Mouse (Mus musculus) heart, embryonic 14.5 days (tissue): ENCODE measurements at regions not wholly inside any gene's neighbourhood (a gene's known extent, or its start where the extent isn't known, plus 50 kb on each side); places are given as distances from the start of the nearest gene placed in this dataset.
"Not testable (repeated sequence)": the region's sequence is repeated elsewhere in the genome, so short reads cannot be mapped to it uniquely, and the experiment has no call there.

ENCODE experiments used
- ATAC-seq: fragments of 200-750 bp; cut with Nextera tagmentation; 2 replicates; pipeline ENCODE4 v1.8.0; 2017; ENCODE audit warnings: low read depth, moderate TSS enrichment; ENCODE audit not compliant: insufficient number of reproducible peaks, insufficient read depth, low FRiP score
- H3K27ac ChIP-seq, 2 experiments: fragments of 200-500 bp in 1 of 2; fragments of 300-500 bp in 1 of 2; sonication (generic) in 1 of 2; replicated peaks in 1 of 2; 2 replicates each; pipeline ENCODE4 v1.5.1; 2012 to 2014; ENCODE audit warnings: low read depth in 2 of 2, low read length in 2 of 2, control low read depth in 1 of 2, mild to moderate bottlenecking in 1 of 2, mixed read lengths in 1 of 2; ENCODE audit not compliant: control insufficient read depth in 1 of 2, insufficient read depth in 1 of 2
- H3K27me3 ChIP-seq: fragments of 300-500 bp; sonication (generic); 2 replicates; pipeline ENCODE4 v1.6.1; 2014; ENCODE audit warnings: mild to moderate bottlenecking, low read length, control low read depth; ENCODE audit not compliant: control insufficient read depth, insufficient read depth
- H3K36me3 ChIP-seq: fragments of 300-500 bp; sonication (generic); 2 replicates; pipeline ENCODE4 v1.6.1; 2014; ENCODE audit warnings: mild to moderate bottlenecking, control low read depth, low read length, mixed read lengths; ENCODE audit not compliant: control insufficient read depth, insufficient read depth
- H3K4me1 ChIP-seq, 2 experiments: fragments of 200-500 bp in 1 of 2; fragments of 300-500 bp in 1 of 2; sonication (generic) in 1 of 2; 2 replicates each; pipeline ENCODE4 v1.6.1; 2012 to 2014; ENCODE audit warnings: low read length in 2 of 2, control low read depth in 1 of 2, mixed read lengths in 1 of 2; ENCODE audit not compliant: control insufficient read depth in 2 of 2, insufficient read depth in 2 of 2
- H3K4me2 ChIP-seq: fragments of 300-500 bp; sonication (generic); 2 replicates; pipeline ENCODE4 v1.6.1; 2014; ENCODE audit warnings: mild to moderate bottlenecking, low read length
- H3K4me3 ChIP-seq, 2 experiments: fragments of 200-500 bp in 1 of 2; fragments of 300-500 bp in 1 of 2; sonication (generic) in 1 of 2; 2 replicates each; pipeline ENCODE4 v1.5.1; 2012 to 2014; ENCODE audit warnings: low read length in 2 of 2, mild to moderate bottlenecking in 2 of 2, control low read depth in 1 of 2, low read depth in 1 of 2, moderate library complexity in 1 of 2; ENCODE audit not compliant: control insufficient read depth in 1 of 2, insufficient read depth in 1 of 2
- H3K9ac ChIP-seq: fragments of 300-500 bp; sonication (generic); 2 replicates; pipeline ENCODE4 v1.6.1; 2014; ENCODE audit warnings: mild to moderate bottlenecking, low read length
- H3K9me3 ChIP-seq: fragments of 300-500 bp; sonication (generic); 2 replicates; pipeline ENCODE4 v1.6.1; 2016; ENCODE audit warnings: low read length, control low read depth; ENCODE audit not compliant: control insufficient read depth
- WGBS: fragments of 180-500 bp; shearing (Covaris S2); extraction: QIAGEN DNeasy Blood & Tissue Kit; methylation state at CpG from one replicate; pipeline ENCODE4 v1.1.7; 2014; 5-methylcytosine and 5-hydroxymethylcytosine counted together

DNA sequence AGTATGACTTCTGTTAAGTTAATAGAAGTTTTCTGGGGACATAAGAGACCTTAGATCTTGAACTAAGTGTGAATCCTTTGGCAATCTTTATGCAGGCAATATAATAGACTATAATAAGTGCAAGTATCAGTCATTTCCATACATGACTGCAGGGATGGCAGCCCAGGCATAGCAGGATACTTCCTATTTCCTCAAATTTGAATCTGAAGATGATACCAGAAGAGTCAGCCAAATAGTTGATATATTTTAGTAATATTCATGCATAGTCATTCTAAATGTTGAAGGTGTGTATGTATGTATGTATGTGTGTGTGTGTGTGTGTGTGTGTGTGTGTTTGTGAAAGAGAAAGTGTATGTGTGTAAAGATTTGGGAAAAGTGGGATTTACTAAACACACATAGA is 64.3 kb downstream of the Prl2c2 start:
- H3K4me1 ChIP-seq, H3K36me3 ChIP-seq, H3K4me3 ChIP-seq, ATAC-seq, H3K27me3 ChIP-seq, H3K4me2 ChIP-seq, H3K9ac ChIP-seq, H3K27ac ChIP-seq: not testable (repeated sequence)
- H3K9me3 ChIP-seq = peaks cover 19% of the 10 kb centered on the region

DNA sequence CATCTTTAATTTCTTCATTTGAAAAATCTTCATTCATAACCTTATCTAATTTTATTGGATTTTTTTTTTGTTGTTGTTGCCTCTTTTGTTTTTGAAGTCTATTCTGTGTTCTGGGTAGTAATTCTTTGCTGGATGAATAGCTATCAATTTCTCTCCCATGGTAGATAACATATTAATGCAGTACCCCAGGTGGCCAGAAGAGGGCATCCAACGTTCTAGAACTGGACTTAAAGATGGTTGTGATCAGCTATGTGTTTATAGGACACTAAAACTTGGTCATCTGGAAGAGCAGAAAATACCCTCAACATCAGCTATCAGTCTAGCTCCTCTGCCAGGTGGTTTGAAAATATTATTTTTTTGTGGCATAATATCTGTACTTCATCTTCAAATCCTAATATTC is 70.1 kb downstream of the Prl2c2 start:
- H3K9me3 ChIP-seq = peaks cover 43% of the 10 kb centered on the region
- not testable (repeated sequence) for ATAC-seq, H3K4me1 ChIP-seq, H3K27me3 ChIP-seq, H3K4me3 ChIP-seq, H3K36me3 ChIP-seq, H3K4me2 ChIP-seq, H3K9ac ChIP-seq, H3K27ac ChIP-seq
- WGBS = 4% methylated on average over 1 of the region's 1 CpGs

DNA sequence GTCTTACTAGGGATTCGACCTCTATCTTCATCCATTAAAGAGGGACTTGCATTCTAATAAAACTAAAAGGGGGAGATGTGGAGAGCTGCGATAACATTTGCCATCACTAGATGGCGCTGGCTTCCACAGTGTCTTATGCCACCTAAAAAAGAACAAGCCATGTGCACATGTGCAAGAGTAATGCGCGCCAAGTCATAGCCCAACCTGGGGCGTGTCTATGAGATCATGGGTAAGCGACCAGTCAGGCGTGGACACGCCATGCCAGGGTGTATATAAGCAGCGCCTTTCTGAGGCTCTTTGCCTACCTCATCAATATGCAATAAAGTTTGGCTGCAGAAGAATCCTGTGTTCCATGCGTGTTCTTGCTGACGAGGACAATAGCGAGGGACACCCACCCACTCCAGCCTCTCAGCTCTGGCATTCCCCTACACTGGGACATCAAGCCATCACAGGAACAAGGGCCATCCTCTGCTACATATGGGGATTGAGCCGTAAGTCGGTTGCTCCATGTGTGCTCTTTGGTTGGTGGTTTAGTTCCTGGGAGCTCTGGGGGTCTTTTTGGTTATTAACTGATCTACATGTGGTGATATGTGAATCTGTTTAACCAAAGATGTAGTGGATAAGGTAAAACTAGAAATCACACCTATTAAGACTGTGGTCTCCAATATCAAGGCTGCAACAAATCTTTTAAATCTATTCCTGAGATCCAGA is 73.1 kb downstream of the Prl2c2 start:
- not testable (repeated sequence) for H3K9ac ChIP-seq, H3K4me2 ChIP-seq, H3K27ac ChIP-seq, H3K4me3 ChIP-seq, H3K36me3 ChIP-seq, ATAC-seq, H3K4me1 ChIP-seq, H3K27me3 ChIP-seq
- peaks cover 55% of the 10 kb centered on the region for H3K9me3 ChIP-seq
- WGBS = 78% methylated on average over 15 of the region's 15 CpGs

DNA sequence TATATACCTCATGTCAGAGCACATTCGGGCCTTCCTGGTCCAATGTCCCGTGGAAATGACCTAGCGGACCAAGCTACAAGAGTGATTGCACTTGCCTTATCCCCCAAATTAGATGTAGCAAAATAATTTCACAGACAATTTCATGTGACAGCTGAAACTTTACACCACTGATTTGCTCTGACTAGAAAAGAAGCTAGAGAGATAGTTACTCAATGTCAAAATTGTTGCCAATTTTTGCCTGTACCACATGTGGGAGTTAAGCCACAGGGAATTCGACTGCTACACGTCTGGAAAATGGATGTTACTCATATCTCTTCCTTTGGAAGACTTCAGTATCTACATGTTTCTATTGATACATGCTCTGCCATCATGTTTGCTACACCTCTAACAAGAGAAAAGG is 74.6 kb downstream of the Prl2c2 start:
- Histone ChIP-seq H3K36me3 (no peaks in the 10 kb centered on the region), H3K4me1 (no peaks in the 10 kb centered on the region), H3K27me3 (no peaks in the 10 kb centered on the region), H3K9me3 (peaks cover 70% of the 10 kb centered on the region), H3K4me2 (no peak overlapping the region), H3K9ac (no peak overlapping the region), H3K4me3 (no peak overlapping the region), H3K27ac (no peak overlapping the region)
- WGBS = 71% methylated on average over 5 of the region's 5 CpGs
- no peak for ATAC-seq

DNA sequence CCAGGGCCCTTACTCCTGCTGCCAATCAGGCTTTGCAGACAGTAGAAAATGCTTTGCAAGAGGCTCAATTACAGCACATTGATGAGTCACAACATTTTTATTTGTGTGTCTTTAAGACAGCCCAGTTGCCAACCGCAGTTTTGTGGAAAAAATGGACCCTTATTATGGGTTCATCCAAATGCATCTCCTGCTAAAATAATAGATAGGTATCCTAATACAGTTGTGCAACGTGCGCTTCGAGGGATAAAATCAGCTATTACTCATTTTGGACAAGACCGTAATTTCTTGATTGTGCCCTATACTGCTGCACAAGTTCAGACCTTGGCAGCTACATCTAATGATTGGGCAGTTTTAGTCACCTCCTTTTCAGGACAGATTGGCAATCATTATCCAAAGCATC is 75.4 kb downstream of the Prl2c2 start:
- Histone ChIP-seq H3K4me2 (no peak overlapping the region), H3K4me1 (no peaks in the 10 kb centered on the region), H3K36me3 (no peaks in the 10 kb centered on the region), H3K4me3 (no peak overlapping the region), H3K27me3 (no peaks in the 10 kb centered on the region), H3K9ac (no peak overlapping the region), H3K9me3 (peaks cover 69% of the 10 kb centered on the region), H3K27ac (no peak overlapping the region)
- WGBS = 86% methylated on average over 5 of the region's 5 CpGs
- ATAC-seq = no peak

DNA sequence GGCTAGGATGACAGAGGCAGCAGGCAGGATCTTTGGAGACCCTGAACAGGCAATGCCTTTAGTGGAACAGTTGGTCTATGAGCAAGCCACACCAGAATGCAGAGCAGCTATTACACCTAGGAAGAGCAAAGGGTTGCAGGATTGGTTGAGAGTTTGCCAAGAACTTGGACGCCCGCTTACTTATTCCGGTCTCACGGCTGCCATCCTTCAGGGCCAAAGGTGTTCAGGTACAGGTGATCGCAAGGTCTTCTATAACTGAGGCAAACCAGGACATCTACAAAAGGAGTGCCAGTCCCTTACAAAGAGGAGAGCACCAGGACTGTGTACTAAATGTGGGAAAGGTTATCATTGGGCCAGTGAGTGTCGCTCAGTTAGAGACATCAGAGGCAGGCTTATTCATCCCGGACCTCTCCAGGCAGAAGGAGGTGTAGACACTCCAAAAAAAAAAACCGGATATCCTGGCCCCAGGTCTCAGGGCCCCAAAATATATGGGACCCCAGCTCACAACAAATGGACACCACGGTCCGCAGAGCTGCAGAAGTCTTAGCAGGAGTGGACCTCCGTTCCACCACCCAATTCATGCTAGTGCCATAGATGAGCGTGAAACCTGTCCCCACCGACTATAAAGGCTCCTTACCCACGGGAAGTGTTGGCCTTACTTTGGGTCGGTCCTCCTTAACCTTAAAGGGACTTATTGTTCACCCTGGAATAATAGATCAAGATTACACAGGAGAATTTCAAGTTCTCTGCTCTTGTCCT is 77.4 kb downstream of the Prl2c2 start:
- H3K27me3 ChIP-seq = no peaks in the 10 kb centered on the region
- no peak overlapping the region for H3K9ac ChIP-seq
- no peak overlapping the region for H3K4me3 ChIP-seq
- H3K27ac ChIP-seq = no peak overlapping the region
- ATAC-seq = no peak
- WGBS = 81% methylated on average over 15 of the region's 15 CpGs
- H3K4me1 ChIP-seq = no peaks in the 10 kb centered on the region
- H3K36me3 ChIP-seq = no peaks in the 10 kb centered on the region
- H3K4me2 ChIP-seq = no peak overlapping the region
- H3K9me3 ChIP-seq = peaks cover 77% of the 10 kb centered on the region

DNA sequence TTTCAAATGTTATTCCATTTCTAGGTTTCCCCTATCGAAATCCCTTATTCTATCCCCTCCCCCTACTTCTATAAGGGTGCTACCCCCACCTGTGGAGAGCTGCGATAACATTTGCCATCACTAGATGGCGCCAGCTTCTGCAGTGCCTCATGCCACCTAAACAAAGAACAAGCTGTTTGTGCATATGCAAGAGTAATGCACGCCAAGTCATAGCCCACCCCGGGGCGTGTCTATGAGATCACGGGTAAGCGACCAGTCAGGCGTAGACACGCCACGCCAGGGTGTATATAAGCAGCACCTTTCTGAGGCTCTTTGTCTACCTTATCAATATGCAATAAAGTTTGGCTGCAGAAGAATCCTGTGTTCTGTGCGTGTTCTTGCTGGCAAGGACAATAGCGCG is 79.6 kb downstream of the Prl2c2 start:
- H3K9me3 ChIP-seq = peaks cover 63% of the 10 kb centered on the region
- 0 out of 2 replicates have a peak, but pooled peaks have one; percentile 4 for ATAC-seq

More for the DNA sequence above, 79.6 kb downstream of the Prl2c2 start:
- Histone ChIP-seq H3K36me3 (no peaks in the 10 kb centered on the region), H3K4me1 (no peaks in the 10 kb centered on the region), H3K4me2 (no peak overlapping the region), H3K9ac (no peak overlapping the region), H3K4me3 (no peak overlapping the region), H3K27me3 (no peaks in the 10 kb centered on the region), H3K27ac (no peak overlapping the region)
- 84% methylated on average over 14 of the region's 14 CpGs for WGBS
